Mouse (Mus musculus): ENCODE data around the gene Noxred1.

The Noxred1 gene

GRCm38 (mm10) chr12:87238632-87239031, at the start of gene Noxred1:
Gene Noxred1, minus strand, starts transcription at chr12:87238732.
- TF ChIP-seq GATA4 (IDR thresholded peaks at IDR 0.05; ENCODE audit: insufficient replicate concordance, low read length) = no peak

DNA sequence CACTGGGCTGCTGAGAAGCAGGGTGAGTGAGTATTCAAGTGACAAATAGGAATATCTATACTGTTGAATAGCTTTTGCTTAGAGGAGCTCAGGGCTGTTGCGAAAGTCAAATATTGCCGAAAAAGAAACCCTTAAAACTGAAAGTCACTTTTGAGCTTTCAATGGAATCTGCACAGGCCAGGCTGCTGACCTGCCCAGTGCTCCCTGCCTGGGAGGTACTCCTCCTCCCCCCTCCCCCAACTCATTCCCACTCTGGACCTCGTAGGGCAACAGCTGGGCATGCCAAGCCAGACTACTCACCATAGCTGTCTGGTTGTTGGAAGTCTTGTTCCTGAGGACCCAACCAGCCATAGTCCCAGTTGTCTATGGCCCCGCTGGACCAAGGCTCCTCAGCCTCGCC, 46.2 kb upstream of the Noxred1 start:
- no peak for TF ChIP-seq GATA4 (IDR thresholded peaks at IDR 0.05; ENCODE audit: insufficient replicate concordance, low read length)

GRCm38 (mm10) chr12:87284268-87284667, 45.7 kb upstream of the Noxred1 start:
- TF ChIP-seq GATA4 (IDR thresholded peaks at IDR 0.05; ENCODE audit: insufficient replicate concordance, low read length) = no peak

DNA sequence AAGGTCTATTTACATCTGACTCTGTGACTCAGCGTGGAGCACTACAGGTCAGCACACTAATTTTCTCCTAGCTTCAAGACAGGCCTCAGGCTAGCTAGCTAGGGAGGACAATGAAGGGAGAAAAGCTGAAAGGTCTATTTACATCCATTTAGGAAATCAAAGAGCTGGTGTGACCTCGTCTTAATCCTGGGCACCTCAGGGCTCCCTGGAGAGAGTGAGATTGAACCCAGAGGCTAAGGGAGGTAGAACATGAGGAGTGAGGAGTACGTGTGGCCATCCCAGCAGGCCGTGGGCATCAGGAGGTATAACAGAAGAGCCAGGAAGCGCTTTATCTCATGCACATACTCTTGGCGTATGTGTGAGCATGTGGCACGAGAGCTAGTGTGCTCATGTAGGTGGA, 45.2 kb upstream of the Noxred1 start:
- no peak for TF ChIP-seq GATA4 (IDR thresholded peaks at IDR 0.05; ENCODE audit: insufficient replicate concordance, low read length)

- TF ChIP-seq GATA4 (IDR thresholded peaks at IDR 0.05; ENCODE audit: insufficient replicate concordance, low read length) = no peak
Measured at GRCm38 (mm10) chr12:87282743-87283142, 44.2 kb upstream of the Noxred1 start.

GRCm38 (mm10) chr12:87281766-87282165, 43.2 kb upstream of the Noxred1 start:
- no peak for TF ChIP-seq GATA4 (IDR thresholded peaks at IDR 0.05; ENCODE audit: insufficient replicate concordance, low read length)

GRCm38 (mm10) chr12:87279879-87280278, 41.3 kb upstream of the Noxred1 start:
- TF ChIP-seq GATA4 (IDR thresholded peaks at IDR 0.05; ENCODE audit: insufficient replicate concordance, low read length) = no peak

- no peak for TF ChIP-seq GATA4 (IDR thresholded peaks at IDR 0.05; ENCODE audit: insufficient replicate concordance, low read length)
Measured at GRCm38 (mm10) chr12:87279350-87279749, 40.8 kb upstream of the Noxred1 start.

GRCm38 (mm10) chr12:87278118-87278730, 39.7 kb upstream of the Noxred1 start:
- TF ChIP-seq GATA4 (IDR thresholded peaks at IDR 0.05; ENCODE audit: insufficient replicate concordance, low read length) = peak; percentile 82; the same call in 1 of the 2 replicates

- no peak for TF ChIP-seq GATA4 (IDR thresholded peaks at IDR 0.05; ENCODE audit: insufficient replicate concordance, low read length)
Measured at GRCm38 (mm10) chr12:87274853-87275831, 36.6 kb upstream of the Noxred1 start.

DNA sequence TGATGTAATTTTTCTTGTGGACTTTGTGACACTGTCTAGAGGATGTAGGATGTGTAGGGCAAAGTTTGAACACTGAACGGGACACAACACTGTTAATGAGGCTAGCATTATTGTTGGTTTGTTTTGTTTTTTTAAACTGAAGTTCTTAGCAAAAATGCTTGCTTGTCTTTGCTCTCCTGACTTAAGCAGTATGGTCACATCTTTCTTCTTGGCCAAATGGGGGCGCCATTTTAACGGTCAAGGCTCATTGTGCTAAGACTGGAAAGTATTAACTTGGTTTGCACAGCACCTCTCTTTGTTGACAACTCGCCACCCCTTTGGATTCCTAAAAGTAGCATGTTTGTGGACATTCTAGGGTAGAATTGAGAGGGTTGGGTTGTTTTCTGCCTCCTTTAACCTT, 29.1 kb upstream of the Noxred1 start:
- TF ChIP-seq GATA4 (IDR thresholded peaks at IDR 0.05; ENCODE audit: insufficient replicate concordance, low read length) = no peak

GRCm38 (mm10) chr12:87266827-87267603, 28.5 kb upstream of the Noxred1 start:
- TF ChIP-seq GATA4 (IDR thresholded peaks at IDR 0.05; ENCODE audit: insufficient replicate concordance, low read length) = no peak

DNA sequence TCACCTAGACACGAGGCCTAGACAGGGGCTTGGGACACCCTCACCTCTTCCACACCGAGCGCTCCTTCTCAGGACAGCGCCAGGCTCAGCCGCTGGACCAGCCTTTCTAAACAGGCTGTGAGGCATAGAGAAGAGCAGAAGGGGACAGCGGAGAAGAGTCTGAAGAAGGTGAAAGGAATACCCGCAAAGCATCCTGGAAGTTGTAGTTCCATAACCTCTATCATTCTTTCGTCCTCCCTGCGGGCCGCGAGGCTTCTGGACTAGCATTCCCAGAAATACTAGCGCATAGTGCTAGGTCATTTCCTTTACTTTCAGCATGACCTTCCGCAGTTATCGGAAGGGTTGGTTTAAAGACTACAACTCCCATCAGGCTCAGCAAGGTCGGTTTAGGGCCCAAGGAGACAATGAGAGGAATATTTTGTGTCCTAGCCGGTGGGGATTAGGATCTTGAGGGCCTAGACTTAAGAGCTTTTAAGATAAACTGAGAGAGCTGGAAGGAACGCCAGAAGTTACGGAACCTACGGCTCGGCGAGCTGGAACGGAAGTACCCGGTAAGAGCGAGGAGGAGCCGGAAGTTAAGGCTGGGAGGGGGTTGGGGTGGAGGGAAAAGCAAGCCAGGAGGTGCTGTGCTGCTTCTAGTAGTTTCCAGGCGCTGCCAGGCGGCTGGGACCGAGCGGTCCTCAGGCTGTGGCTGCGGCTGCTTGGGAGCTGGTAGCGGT, 27.7 kb upstream of the Noxred1 start, which contains the start of the genes Vipas39 and Ahsa1:
TSS of gene Vipas39 (minus strand) at position 149 of the 719 bp plus-strand sequence.
TSS of gene Ahsa1 (plus strand) at position 372 of the 719 bp plus-strand sequence.
- TF ChIP-seq GATA4 (IDR thresholded peaks at IDR 0.05; ENCODE audit: insufficient replicate concordance, low read length) = peak; percentile 39; the same call in 1 of the 2 replicates

DNA sequence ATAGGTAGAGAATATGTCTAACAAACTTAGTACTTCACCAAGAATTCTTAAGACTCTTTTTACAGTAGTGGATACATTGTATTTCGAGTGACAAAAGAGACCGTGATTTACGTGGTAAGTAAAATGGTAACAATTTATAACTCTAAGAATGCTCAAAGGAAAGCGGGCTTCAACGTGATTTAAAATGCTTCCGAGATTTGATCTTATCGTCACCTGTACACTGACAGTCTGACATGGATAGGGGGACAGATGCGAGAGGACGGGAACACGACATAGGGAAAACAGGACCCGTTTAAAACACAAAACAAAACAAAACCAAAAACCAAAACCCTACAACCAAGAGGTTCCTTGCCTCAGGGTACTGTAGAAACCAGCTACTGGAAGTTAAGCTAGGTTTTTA, 26.9 kb upstream of the Noxred1 start:
- TF ChIP-seq GATA4 (IDR thresholded peaks at IDR 0.05; ENCODE audit: insufficient replicate concordance, low read length) = no peak
